Mouse (Mus musculus) G1E (cell line): Measurements from ENCODE around the gene Nid1.

Experiments used
- CTCF ChIP-seq: IDR thresholded peaks from 2 replicates; pipeline ENCODE4 v1.5.1; 2012; ENCODE audit warnings: low read depth, low read length, inconsistent platforms, mixed read lengths
- GATA1 ChIP-seq: IDR thresholded peaks from 2 replicates; pipeline ENCODE4 v1.6.1; 2012; ENCODE audit warnings: borderline replicate concordance, low read length, inconsistent platforms, mixed read lengths
- GATA2 ChIP-seq: IDR thresholded peaks from 2 replicates; pipeline ENCODE4 v1.6.1; 2012; ENCODE audit warnings: low read depth, low read length, inconsistent platforms, borderline replicate concordance
- POLR2AphosphoS5 ChIP-seq: IDR thresholded peaks from 2 replicates; pipeline ENCODE4 v1.6.1; 2012; ENCODE audit warnings: low read depth, low read length, inconsistent platforms; ENCODE audit not compliant: insufficient replicate concordance
- TAL1 ChIP-seq: conservative IDR thresholded peaks from 2 replicates; pipeline ENCODE4 v1.6.1; 2012; ENCODE audit warnings: low read depth, low read length, inconsistent platforms, mixed read lengths

GRCm38 (mm10) chr13:13506556-13506955, 69.2 kb downstream of the Nid1 start:
- TF ChIP-seq CTCF = no peak
- TF ChIP-seq TAL1 = no peak
- TF ChIP-seq GATA1 = no peak
- no peak for TF ChIP-seq GATA2
- TF ChIP-seq POLR2AphosphoS5 = no peak
